Mouse (Mus musculus) layer of hippocampus, adult 9-10 months (tissue): ENCODE measurements at regions not wholly inside any gene's neighbourhood (a gene's known extent, or its start where the extent isn't known, plus 50 kb on each side); places are given as distances from the start of the nearest gene placed in this dataset.
A peak's percentile ranks its signal among the peaks of the same experiment; 100 is the strongest.

Experiments used
- DNase-seq: peaks from one replicate; pipeline ENCODE4 v3.0.0; 2022; ENCODE audit warnings: low spot score

- no peak for DNase-seq
These were observed 322.4 kb upstream of the Trib2 start for GRCm38 (mm10) chr12:16139152-16139551.

GRCm38 (mm10) chr12:16137801-16138200 lies 321.1 kb upstream of the Trib2 start:
- DNase-seq, result no peak

- no peak for DNase-seq
These were observed 319.5 kb upstream of the Trib2 start for GRCm38 (mm10) chr12:16136214-16136671.

- DNase-seq, result peak; percentile 41
These were observed 319.0 kb upstream of the Trib2 start for GRCm38 (mm10) chr12:16135602-16136213.

GRCm38 (mm10) chr12:16134446-16134845 lies 317.7 kb upstream of the Trib2 start:
- DNase-seq, result no peak

DNA sequence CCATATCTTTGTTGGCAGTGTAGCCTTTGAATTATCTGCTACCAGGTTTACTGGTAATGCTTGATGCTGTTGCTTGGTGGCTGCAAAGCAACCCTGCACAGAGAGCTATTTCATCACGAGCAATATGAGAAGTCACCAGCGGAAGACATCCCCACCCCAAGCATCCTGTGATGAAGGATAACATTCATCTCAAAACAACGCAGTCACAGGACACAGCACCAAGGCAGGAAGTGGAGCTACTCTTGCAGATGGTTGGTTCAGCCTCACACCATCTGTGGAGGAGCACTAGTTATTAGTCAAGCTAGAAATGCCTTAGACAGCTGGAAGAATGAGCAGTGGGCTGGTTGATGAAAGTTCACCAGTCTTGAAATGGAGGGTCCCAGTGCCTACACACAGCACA lies 316.5 kb upstream of the Trib2 start:
- DNase-seq, result no peak

DNA sequence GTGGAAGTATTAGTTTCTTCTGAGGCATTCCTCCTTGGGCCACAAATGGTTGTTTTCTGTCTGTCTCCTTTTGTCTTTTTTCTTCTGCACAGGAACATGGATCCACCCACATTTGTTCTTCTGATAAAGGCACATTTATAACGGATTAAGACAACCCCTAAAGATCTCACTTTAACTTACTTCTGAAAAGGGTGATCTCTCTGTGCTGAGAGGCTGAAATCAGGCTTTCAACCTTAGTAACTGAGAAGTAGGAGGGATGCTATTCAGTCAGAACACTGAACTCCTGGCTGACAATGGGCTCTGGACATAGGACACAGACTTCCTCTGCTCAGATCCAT lies 315.0 kb upstream of the Trib2 start:
- DNase-seq, result no peak

GRCm38 (mm10) chr12:16131028-16131739 lies 314.5 kb upstream of the Trib2 start:
- no peak for DNase-seq

GRCm38 (mm10) chr12:16130605-16131004 lies 313.9 kb upstream of the Trib2 start:
- DNase-seq, result no peak

DNA sequence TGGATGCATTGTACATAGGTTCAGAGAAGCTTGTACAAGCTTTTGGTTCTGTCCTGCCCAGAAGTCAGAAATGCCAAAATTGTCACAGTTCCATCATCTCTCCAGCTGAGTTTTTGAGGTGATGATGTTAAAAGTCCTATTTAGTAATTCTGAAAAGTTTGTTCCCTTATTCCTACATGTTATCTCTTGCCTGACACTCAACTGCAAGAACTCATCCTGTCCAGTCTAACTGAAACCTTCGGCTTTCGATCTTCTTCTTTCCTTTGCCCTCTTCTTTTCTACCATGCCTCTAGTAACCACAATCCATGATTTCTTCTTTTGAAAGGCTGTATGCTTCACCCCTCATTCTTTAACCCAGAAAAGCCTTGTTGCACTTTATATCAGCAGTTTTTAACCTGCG lies 313.2 kb upstream of the Trib2 start:
- DNase-seq, result no peak

DNA sequence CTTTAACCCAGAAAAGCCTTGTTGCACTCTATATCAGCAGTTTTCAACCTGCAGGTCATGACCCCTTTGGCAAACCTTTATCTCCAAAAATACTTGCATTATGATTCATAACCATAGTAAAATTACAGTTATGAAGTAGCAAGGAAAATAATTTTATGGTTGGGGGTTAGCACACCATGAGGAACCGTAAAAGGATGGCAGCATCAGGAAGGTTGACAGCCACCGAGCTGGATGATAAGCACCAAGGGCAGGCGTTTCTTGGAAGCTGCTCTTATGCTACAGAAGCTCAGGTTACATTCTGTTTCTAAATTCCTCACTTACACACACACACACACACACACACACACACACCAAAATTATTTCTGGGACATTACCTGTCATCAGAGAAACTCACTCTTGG lies 312.5 kb upstream of the Trib2 start:
- DNase-seq, result no peak

GRCm38 (mm10) chr12:16124906-16125305 lies 308.2 kb upstream of the Trib2 start:
- DNase-seq, result no peak

DNA sequence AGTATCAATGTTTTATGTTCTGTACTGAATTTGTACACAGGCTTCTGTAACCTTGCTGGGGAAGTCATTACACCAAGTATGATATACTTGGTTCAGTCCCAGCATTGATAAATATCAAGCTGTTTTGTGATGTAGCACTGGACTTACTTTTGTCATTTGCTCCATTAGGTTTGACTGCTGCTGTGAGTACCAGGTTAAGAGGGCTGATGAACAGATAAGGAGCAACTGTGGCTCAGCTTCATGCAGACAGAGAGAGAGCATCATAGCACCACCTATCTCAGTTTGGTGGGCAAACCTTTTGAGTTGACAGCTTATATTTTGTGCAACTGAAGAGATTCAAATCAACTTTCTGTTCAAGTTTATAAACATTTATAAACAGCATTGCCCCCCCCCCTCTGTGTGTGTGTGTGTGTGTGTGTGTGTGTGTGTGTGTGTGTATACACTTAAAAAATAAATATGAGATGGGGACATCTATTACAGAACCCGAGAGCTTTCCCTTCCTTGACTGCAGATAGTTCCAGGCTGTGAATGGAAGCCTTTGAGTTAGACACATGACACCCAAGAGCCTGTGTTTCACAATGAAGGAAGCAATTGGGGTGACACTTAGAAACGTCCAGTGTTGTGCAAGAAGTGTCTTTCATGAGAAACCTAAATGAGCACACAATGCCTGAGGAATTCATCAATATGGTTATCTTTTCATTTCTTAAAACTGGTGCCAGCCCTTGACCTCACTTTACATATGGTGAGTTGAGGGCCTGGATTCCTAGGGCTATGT lies 305.8 kb upstream of the Trib2 start:
- DNase-seq, result no peak

DNA sequence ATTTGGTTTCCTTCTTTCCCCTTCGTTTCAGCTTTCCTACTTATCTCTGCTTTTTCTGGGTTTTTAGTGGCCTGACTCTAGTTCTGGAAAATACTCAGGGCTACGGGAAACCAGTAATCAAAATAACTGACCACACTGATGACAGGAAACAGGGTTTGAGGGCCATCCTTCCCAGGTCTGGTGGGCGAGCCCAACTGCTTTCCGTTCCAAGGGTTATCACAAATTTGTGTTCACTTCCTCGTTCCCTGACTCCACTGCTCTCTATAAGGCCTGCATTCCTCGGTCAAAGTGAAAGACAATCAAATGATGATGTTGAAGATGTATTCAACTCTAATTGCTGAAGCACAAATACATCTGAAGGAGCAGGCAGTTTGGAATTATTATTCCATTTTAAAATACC lies 305.1 kb upstream of the Trib2 start:
- no peak for DNase-seq

GRCm38 (mm10) chr12:16118710-16119109 lies 302.0 kb upstream of the Trib2 start:
- no peak for DNase-seq

- no peak for DNase-seq
These were observed 290.2 kb upstream of the Trib2 start for GRCm38 (mm10) chr12:16106946-16107345.

- DNase-seq, result no peak
These were observed 282.1 kb upstream of the Trib2 start for GRCm38 (mm10) chr12:16098840-16099239.

- DNase-seq, result no peak
These were observed 275.9 kb upstream of the Trib2 start for GRCm38 (mm10) chr12:16092643-16093042.

DNA sequence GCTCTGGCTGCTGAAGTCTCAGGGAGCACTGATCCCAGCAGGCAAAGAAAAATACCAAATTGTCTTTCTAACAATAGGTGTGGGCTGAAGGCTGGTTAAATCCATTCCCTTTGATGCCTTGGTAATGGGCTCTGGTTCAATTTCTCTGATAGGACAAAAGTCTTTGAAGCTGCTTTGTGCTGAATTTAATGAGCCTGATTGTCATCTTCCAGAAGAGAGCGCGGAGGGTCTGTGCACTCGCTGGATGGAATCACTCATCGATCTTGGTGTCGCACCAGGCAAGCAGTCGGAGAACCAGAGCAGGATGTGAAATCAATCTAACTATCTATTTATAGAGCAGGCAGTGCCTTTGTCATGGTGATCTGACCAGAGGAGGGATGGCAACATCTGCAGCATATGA lies 274.6 kb upstream of the Trib2 start:
- peak; percentile 7 for DNase-seq

DNA sequence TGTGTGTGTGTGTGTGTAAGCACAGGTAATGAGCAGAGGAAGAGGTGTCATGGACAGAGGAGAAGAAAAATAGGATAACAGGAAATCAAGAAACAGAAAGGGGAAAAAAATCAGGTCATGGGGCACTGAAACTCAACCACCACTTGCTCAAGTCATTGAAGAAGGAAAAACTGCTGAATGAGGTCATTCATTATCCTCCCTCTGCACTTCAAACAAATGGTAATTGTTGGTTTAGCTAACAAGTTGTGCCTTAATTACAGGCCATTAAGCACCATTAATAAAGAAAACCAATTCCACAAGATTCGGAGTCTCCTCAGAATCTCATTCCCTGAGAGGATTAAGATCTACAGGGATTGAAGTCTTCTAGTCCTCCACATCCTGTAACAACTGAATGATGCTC lies 266.5 kb upstream of the Trib2 start:
- DNase-seq, result no peak

- DNase-seq, result no peak
These were observed 260.5 kb upstream of the Trib2 start for GRCm38 (mm10) chr12:16077215-16077614.

DNA sequence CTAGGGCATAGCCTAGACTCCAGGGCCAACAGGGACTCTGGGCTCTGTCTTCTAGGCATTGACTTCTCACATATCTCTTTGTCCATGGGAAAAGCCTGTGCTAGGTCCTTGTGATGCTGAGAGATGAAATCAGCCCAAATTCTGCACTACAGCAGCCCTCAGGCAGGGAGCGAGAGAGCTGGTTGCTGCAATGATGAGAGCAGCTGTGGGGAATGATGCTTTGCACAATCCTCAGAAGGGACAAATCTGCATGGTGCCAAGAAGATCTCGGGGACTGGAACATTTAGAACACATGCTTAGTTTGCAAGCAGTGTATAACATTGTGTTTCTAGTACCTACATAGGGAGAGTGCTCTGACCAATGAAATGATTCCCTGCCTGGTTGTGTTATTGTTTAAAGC lies 259.2 kb upstream of the Trib2 start:
- no peak for DNase-seq

GRCm38 (mm10) chr12:16068940-16069339 lies 252.2 kb upstream of the Trib2 start:
- DNase-seq, result peak; percentile 6
